Mouse (Mus musculus) testis, adult 2 months (tissue): Measurements from ENCODE around the gene Acadvl. TPM values are rescaled to one million over a fixed set of nuclear protein-coding genes. Genes with fewer than 3 reads are reported as not detected.

ENCODE experiments used
- H3K27ac ChIP-seq: fragments of 200-500 bp; 2 replicates; pipeline ENCODE4 v1.5.1; 2012; ENCODE audit warnings: low read depth, low read length; ENCODE audit not compliant: control insufficient read depth, insufficient read depth
- H3K27me3 ChIP-seq: fragments of 200-500 bp; 2 replicates; pipeline ENCODE4 v1.6.1; 2012; ENCODE audit warnings: mild to moderate bottlenecking, low read length, moderate library complexity; ENCODE audit not compliant: control insufficient read depth, insufficient read depth
- H3K36me3 ChIP-seq: fragments of 200-500 bp; 2 replicates; pipeline ENCODE4 v1.6.1; 2012; ENCODE audit warnings: mild to moderate bottlenecking, low read length; ENCODE audit not compliant: control insufficient read depth, insufficient read depth
- H3K4me1 ChIP-seq: fragments of 200-500 bp; 2 replicates; pipeline ENCODE4 v1.6.1; 2012; ENCODE audit warnings: low read length; ENCODE audit not compliant: control insufficient read depth, insufficient read depth
- H3K4me3 ChIP-seq: fragments of 200-500 bp; 2 replicates; pipeline ENCODE4 v1.5.1; 2012; ENCODE audit warnings: low read depth, mild to moderate bottlenecking, low read length, moderate library complexity, mixed read lengths; ENCODE audit not compliant: control insufficient read depth
- CTCF ChIP-seq: fragments of 200-500 bp; IDR thresholded peaks from 2 replicates; pipeline ENCODE4 v1.5.1; 2012; ENCODE audit warnings: low read depth, mild to moderate bottlenecking, inconsistent platforms, low read length, moderate library complexity; ENCODE audit not compliant: control insufficient read depth, insufficient read depth, insufficient replicate concordance
- POLR2A ChIP-seq: fragments of 200-500 bp; IDR thresholded peaks from 2 replicates; pipeline ENCODE4 v1.6.1; 2012; ENCODE audit warnings: low read depth, mild to moderate bottlenecking, inconsistent platforms, low read length, moderate library complexity; ENCODE audit not compliant: control insufficient read depth
- polyA plus RNA-seq: library from polyadenylated mRNA; depleted of rRNA; stranded (reverse); fragments of >200 nt; gene quantifications from 2 replicates; pipeline ENCODE4 v1.2.3, GENCODE M21; 2012; rRNA removed

Gene Acadvl
- polyA plus RNA-seq, 1 experiment, result 20.6 TPM

DNA sequence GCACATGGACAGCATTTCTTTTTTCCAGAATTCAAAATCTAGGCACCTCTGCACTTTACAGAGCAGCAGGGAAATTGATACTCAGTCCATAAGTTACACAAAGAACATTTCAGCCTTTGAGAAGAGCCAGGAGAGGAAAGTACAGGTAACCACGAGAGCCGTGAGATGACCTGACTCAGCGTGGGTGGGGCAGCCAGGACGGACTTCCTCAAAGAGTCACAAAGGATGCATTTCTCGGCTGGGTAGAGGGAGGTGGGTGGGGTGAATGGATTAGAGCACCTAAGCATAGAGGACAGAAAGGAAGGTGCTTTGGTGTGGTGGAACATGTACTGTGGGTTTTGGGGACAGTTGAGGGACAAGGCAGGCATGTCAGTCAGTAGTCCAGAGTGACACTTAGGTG lies 53.4 kb downstream of the Acadvl start:
- H3K4me1 ChIP-seq, result peaks cover 16% of the 10 kb centered on the region
- H3K27me3 ChIP-seq, result no peaks in the 10 kb centered on the region
- H3K4me3 ChIP-seq, result no peak overlapping the region
- no peaks in the 10 kb centered on the region for H3K36me3 ChIP-seq
- no peak overlapping the region for H3K27ac ChIP-seq
- TF ChIP-seq CTCF (no peak), POLR2A (no peak)

DNA sequence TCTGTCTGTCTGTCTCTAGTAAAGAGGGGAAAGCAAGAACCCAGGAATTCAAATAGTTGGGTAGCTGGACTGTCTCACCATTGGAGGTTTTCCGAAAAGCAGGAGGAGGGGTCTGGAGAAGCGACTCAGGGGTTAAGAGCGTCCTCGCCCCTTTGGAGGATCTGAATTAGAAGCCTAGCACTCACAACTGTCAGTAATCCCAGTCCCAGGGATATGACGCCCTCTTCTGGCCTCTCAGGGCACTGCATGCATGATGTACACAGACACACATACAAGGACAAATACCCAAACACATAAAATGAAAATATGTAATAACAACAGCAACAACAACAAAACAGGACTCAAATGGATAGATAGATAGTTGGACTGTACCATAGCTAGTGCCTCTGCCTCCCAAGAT lies 54.6 kb downstream of the Acadvl start:
- H3K27me3 ChIP-seq, result no peaks in the 10 kb centered on the region
- no peak overlapping the region for H3K4me3 ChIP-seq
- peaks cover 4% of the 10 kb centered on the region for H3K4me1 ChIP-seq
- TF ChIP-seq POLR2A (no peak), CTCF (peak; percentile 49; the same call in 1 of the 2 replicates)
- no peaks in the 10 kb centered on the region for H3K36me3 ChIP-seq
- H3K27ac ChIP-seq, result no peak overlapping the region

Other genes with a start within 250 kb of the Acadvl start
- gene Zbtb4, start 249.5 kb downstream of the Acadvl start, polyA plus RNA-seq, result 5.1 and 6.0 TPM in 2 replicates
- 0.79 and 1.2 TPM in 2 replicates for gene Chrnb1, start 219.5 kb downstream of the Acadvl start, polyA plus RNA-seq
- 2.7 and 3.2 TPM in 2 replicates for gene Fgf11, start 213.6 kb downstream of the Acadvl start, polyA plus RNA-seq
- 0.52 and 0.79 TPM in 2 replicates for gene Tmem102, start 209.8 kb downstream of the Acadvl start, polyA plus RNA-seq
- gene Gm39566, start 200.1 kb downstream of the Acadvl start, polyA plus RNA-seq, result 136 and 193 TPM in 2 replicates
- 758 and 858 TPM in 2 replicates for gene Spem2, start 196.9 kb downstream of the Acadvl start, polyA plus RNA-seq
- 1,704 and 1,758 TPM in 2 replicates for gene Spem1, start 193.2 kb downstream of the Acadvl start, polyA plus RNA-seq
- gene Nlgn2, start 177.6 kb downstream of the Acadvl start, polyA plus RNA-seq, result 2.4 and 2.7 TPM in 2 replicates
- gene Tmem256, start 176.9 kb downstream of the Acadvl start, polyA plus RNA-seq, result 21.9 and 22.7 TPM in 2 replicates
- gene Plscr3, start 169.0 kb downstream of the Acadvl start, polyA plus RNA-seq, result 6.5 and 8.5 TPM in 2 replicates
- gene Tnk1, start 156.7 kb downstream of the Acadvl start, polyA plus RNA-seq, result 1.6 and 1.9 TPM in 2 replicates
- gene Tmem95, start 137.4 kb downstream of the Acadvl start, polyA plus RNA-seq, result 20.8 and 27.5 TPM in 2 replicates
- 0.47 and 0.69 TPM in 2 replicates for gene Kctd11, start 134.0 kb downstream of the Acadvl start, polyA plus RNA-seq
- gene Acap1, start 119.9 kb downstream of the Acadvl start, polyA plus RNA-seq, result 4.0 and 4.9 TPM in 2 replicates
- gene 2810408A11Rik, start 114.4 kb downstream of the Acadvl start, polyA plus RNA-seq, result 124 and 125 TPM in 2 replicates
- gene Neurl4, start 114.3 kb downstream of the Acadvl start, polyA plus RNA-seq, result 57.7 and 61.1 TPM in 2 replicates
- 290 and 295 TPM in 2 replicates for gene Gps2, start 101.5 kb downstream of the Acadvl start, polyA plus RNA-seq
- 621 and 702 TPM in 2 replicates for gene Eif5a, start 93.5 kb downstream of the Acadvl start, polyA plus RNA-seq
- 3,709 and 3,883 TPM in 2 replicates for gene Ybx2, start 79.6 kb downstream of the Acadvl start, polyA plus RNA-seq
- gene Slc2a4, start 67.2 kb downstream of the Acadvl start, polyA plus RNA-seq, result 1.9 and 3.6 TPM in 2 replicates
- 3.0 and 4.9 TPM in 2 replicates for gene Cldn7, start 50.6 kb downstream of the Acadvl start, polyA plus RNA-seq
- 120 and 137 TPM in 2 replicates for gene Ctdnep1, start 34.3 kb downstream of the Acadvl start, polyA plus RNA-seq
- gene Elp5, start 32.9 kb downstream of the Acadvl start, polyA plus RNA-seq, result 225 and 226 TPM in 2 replicates
- 659 and 826 TPM in 2 replicates for gene Gabarap, start 24.3 kb downstream of the Acadvl start, polyA plus RNA-seq
- 19.0 and 21.2 TPM in 2 replicates for gene Phf23, start 19.6 kb downstream of the Acadvl start, polyA plus RNA-seq
- gene Dvl2, start 14.8 kb downstream of the Acadvl start, polyA plus RNA-seq, result 15.2 and 16.4 TPM in 2 replicates
- gene Dlg4, start 1.5 kb upstream of the Acadvl start, polyA plus RNA-seq, result 5.6 and 6.5 TPM in 2 replicates
- 1.00 and 1.4 TPM in 2 replicates for gene Asgr1, start 38.7 kb upstream of the Acadvl start, polyA plus RNA-seq
- 0.18 and 0.58 TPM in 2 replicates for gene Asgr2, start 77.2 kb upstream of the Acadvl start, polyA plus RNA-seq
- gene Mgl2, start 114.9 kb upstream of the Acadvl start, polyA plus RNA-seq, result 0.91 and 1.4 TPM in 2 replicates
- 1.7 and 2.0 TPM in 2 replicates for gene Clec10a, start 140.8 kb upstream of the Acadvl start, polyA plus RNA-seq
- gene Slc16a11, start 197.3 kb upstream of the Acadvl start, polyA plus RNA-seq, result 2.3 and 3.0 TPM in 2 replicates
- gene Slc16a13, start 205.7 kb upstream of the Acadvl start, polyA plus RNA-seq, result 2.2 and 3.3 TPM in 2 replicates
- 1.9 and 2.3 TPM in 2 replicates for gene Bcl6b, start 214.4 kb upstream of the Acadvl start, polyA plus RNA-seq
- 26.6 and 27.7 TPM in 2 replicates for gene 0610010K14Rik, start 222.5 kb upstream of the Acadvl start, polyA plus RNA-seq
- 3.4 and 3.7 TPM in 2 replicates for gene Gm21988, start 224.4 kb upstream of the Acadvl start, polyA plus RNA-seq
- 112 and 119 TPM in 2 replicates for gene Rnasek, start 224.4 kb upstream of the Acadvl start, polyA plus RNA-seq
- 4.2 and 4.8 TPM in 2 replicates for gene Alox12, start 239.9 kb upstream of the Acadvl start, polyA plus RNA-seq